Mouse (Mus musculus) thymus, postnatal 4 days (tissue): ENCODE results near the gene Sfxn5.

Experiments used
- DNase-seq: peaks from one replicate; pipeline ENCODE4 v3.0.0; 2021

Gene Sfxn5

DNA sequence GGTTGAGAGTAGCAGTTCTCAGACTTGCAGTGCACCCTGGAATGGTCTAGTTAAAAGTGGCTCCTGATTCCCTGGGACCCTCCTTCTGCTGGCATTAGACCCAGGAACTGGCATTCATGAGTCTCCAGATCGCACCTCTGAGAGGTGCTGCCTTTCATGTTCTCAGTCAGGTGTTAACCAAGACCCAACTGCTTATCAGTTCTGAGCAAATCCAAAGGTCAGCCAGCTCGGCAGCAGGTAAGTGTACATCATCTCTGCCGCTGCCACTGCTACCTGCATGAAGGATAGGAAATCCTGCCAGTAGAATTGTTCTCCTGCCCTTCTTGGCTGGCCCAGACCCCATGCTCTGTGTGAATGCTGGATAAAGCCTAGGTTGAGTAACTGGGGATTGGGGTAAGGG lies 102.5 kb downstream of the Sfxn5 start:
- DNase-seq = no peak

DNA sequence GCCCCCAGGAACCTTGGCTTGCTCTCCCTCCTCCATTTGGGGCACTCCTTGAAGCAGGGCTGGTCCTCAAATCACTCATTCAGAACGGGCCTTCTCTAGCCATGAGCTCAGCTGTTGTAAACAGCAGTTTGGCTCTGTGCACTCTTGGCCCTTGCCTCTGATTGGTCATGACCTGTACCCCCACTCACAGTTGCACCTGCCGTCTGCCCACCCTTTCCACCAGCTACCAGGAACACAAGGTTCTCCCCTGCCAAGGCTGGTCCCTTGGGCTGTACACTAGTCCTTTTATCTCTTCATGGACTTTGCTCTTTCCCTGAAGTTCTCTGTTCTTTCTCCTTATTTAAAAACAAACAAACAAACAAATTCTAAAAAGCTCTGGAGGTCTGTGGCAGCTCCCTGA lies 105.7 kb downstream of the Sfxn5 start:
- DNase-seq = no peak

DNA sequence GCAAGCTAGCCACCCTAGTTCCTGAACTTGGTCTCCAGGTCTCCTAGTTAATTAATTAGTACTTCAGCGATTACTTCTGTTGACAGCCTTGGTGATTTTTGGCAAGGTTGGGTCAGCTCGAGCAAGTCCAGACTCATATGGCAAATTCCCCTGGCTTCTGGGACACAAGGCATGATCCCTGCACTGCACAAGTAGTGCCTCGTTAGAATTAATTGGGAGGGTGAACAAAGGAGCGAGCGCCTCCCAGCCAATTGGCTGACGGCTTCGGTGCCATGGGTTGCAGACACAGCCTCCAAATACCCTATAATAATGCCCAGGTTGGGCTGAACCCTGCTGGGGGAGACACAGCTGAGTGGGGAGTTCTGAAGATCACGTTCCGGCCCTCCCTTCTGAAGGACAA lies 106.7 kb downstream of the Sfxn5 start:
- no peak for DNase-seq

DNA sequence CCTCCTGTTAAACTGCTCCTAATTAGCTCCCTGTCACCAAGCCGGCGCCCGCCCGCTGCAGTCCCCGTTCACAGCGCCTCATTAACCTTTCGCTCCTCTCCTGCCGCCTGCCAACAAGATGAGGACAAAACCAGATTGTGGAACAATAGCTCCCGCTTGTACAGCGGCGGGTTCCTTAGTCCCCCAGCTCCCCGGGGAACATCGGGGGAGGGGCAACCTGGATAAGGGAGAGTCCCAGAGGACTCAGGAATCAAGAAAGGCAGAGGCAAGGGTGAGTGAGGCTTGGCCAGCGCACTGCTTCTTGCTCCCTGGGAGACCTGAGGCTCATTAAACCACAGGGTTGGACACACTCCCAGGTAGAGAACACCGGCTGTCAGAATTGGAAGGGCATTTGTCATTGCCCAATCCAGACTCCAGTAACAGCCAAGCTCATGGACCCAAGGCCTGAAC lies 108.8 kb downstream of the Sfxn5 start:
- DNase-seq = no peak

DNA sequence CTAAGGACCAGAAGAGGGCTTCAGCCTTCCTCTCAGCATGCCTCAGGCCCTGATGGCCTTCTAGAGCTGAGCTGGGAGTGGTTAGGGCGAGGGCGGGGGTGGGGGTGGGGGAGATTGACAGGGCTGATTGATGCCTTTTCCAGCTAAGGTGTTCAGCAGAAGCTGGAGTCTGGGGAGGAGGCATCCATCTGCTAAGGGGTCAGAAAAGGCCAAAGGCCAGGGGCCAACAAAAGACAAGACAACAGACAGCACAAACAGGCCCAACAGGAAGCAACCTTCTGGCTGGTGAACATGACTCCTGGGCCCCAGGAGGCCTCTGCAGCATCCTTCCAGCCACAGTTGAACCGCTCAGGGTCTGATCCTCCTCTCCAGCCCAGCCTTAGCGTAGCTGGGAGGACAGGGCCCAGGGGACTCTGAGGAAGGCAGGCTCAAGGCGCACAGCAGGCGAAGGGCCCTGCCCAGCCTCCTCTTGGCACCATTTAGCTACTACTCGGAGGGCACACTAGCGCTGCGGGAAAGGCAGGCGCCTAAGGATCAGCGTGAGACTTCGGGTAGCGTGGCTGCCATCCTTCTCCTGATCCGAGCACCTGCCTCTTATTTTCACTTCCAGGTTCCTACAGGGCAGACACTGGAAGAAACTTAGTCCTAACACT lies 109.6 kb downstream of the Sfxn5 start:
- no peak for DNase-seq

DNA sequence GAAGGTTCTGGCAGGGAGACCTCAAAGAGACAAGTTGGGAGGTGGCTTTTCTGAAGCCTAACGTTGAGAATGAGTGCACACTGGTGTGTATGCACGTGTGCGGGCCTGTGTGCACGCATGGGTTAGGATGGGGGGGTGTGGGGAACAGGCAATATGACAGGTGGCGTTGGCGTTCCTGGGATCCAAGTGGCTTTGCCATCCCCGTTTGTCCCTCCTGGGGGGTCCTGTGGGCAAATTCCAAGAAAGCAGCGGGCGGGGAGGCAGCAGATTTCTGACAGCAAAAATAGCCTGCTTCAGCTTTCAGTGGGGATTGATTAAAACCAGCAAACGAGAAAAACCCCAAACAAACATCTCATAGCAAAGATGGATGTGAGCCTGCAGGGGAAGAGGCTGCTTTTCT lies 110.7 kb downstream of the Sfxn5 start:
- DNase-seq = no peak

DNA sequence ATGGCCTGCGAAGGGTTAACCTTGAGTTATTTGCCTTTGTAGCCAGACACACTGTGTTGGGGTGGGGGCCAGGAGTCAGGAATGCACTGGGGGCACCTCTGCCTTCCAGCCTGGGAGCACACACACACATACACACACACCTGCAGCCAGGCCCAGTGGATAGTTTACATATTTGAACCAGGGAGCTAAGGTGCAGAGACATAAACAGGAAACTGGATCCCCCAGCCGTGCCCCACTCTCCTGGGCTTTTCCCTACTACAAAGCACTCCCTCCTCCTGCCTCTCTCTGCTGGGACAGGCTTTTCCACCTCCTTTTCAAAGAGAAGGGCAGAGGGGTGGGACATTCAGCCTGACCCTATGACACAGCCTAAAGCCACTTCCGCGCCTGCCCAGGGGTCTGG lies 112.3 kb downstream of the Sfxn5 start:
- DNase-seq = no peak

DNA sequence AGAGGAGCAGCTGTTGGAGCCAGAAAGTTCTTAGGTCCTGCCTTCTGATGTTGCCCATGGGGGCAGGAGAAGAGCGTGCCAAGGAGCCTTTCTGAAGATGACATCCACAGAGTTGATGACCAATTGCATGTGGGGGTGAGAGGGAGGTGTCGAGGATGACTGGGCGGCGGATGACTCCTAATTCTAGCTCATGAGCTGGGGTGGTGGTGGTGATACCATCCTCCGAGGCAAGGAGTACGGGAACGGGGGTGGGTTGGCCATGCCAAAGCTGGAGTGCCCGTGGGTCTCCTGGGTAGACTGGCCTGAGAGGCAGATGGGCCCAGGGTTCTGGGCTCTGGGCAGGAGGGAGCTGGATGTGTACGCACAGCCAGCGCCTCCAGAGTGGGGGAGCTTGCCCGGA lies 113.5 kb downstream of the Sfxn5 start:
- DNase-seq = no peak

DNA sequence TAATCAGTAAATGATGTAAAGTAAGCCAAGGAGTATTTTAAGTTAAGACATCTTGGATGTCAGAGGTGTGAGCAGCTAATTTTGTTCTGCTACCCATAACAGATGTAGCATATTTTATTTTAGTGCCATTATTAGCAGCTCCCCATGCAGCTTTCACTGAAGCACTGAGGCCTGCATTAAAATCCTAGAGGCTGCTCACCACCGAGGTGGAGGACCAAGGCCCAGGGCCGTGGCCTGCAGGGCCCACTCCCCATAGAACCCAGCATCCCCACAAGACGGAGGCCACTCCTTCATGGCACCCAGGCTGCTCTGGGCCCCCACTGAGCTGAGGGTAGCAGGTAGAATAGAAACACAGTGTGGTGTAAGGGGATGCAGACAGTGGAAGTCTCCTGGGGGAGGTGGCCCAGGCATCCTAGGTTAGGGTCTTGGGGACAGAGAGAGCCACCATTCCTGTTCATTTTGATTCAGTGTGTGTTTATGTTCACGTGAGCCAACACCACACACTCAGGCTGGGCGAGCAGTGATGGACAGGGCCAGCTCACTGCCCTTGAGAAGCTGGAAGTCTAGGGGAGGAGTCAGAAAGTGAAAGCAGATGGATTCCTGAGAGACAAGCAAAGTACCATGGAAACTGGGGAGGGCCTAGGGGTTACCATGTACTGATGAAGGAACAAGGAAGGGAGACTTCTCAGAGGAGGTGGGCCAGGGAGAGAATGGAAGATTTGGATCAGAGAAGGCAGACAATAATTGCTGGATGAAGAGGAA lies 114.4 kb downstream of the Sfxn5 start:
- DNase-seq = no peak

DNA sequence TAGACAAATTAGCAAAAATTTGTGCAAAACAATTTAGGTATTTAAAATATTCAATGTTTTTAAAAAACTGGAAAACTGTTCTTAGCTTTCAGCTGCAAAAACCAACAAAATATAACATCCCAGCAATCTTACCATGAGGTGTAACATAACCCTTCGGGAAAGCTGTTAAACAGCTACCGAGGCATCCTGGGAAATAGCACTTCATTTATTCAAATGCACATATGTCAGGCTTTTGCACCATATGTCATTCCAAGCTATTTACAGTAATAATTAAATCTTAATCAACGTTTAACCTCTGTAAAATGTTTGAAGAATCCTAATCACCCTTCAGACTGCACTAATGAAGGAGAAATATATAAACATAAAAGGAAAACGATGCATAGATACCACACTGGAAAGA lies 115.0 kb downstream of the Sfxn5 start:
- DNase-seq = no peak

DNA sequence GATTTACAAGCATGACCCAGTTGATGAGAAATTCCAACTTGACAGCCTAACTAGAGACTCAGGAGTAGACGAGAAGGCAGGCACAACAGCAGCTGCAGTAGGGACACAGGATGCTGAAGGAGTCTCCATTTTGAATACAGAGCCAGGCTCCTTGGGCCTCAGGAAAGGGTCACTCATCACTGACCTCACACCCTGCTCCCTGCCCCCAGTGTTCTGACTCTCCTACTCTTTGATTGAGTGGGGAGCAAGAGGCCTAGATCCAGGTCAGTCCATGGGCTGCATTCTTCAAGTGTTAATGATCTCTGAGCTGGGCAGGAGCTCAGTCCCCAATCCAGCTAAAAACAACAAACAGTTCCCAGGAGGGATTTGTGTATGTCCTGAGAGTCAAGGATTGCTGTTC lies 122.5 kb downstream of the Sfxn5 start:
- no peak for DNase-seq

DNA sequence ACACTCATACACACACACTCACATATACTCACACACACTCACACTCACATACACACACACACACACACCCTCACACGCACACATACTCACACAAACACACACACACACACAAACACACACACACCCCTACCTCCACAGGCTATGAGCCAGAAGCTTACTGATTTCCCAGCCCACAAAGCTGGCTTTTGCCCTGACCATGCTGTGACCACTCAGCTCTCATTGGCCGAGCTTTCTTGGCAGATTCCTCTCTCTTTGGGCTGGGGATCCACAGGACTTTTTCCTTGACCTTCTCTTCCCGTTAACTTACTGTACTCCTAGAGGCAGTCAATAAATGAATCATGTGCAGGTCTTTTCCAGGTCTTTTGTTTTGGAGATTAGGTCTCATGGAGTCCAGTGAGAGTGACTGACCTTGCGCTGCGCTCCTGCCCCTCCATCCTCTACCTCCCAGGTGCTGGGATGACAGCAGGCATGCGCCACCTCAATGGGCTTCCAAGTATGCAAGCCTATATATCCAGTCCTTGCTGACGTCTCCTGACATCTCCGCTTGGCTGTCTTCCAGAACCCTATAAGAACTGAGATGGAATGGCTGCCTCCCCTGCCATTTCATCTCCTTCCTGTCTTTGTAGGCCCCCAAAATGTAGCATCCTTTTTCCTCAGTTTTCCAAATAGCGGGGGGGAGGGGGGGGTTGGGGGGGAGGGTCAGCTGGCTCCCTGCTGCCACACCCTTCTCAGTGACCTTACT lies 123.8 kb downstream of the Sfxn5 start:
- DNase-seq = no peak

DNA sequence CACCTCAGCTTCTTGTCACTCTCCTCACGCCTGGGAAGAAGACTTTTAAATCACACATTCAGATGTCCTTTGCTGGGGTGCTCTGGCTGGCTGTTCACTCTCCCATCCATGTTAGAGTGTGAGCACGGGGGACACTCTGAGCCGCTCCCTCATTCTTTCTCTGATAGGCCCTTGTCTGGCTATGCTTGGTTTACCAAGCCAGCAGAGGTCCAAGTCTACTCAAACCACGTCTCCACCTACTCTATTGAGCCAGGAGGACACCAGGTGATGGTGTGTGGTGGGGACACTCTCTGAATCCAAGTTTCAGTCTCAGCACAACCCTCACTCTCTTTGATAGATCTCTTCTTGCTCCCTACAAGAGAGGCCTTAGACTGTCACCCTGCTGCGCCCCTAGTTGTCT lies 125.9 kb downstream of the Sfxn5 start:
- DNase-seq = no peak

DNA sequence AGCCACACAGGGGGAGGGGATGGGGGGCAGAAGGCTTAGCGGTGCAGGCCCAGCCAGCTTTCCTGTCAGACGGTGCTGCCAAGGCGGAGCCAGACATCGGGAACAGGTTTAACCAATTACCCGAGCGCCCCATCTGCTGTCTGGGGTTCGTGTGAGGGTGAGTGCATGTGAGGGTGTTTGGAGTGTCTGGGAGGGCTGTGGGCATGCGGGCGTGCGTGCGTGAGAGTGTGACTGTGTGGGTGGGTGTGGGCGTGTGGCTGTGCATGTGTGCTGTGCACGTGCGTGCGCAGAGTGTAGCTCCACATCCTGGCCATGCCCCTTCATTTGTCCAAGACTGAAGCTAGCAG lies 126.3 kb downstream of the Sfxn5 start:
- DNase-seq = no peak

DNA sequence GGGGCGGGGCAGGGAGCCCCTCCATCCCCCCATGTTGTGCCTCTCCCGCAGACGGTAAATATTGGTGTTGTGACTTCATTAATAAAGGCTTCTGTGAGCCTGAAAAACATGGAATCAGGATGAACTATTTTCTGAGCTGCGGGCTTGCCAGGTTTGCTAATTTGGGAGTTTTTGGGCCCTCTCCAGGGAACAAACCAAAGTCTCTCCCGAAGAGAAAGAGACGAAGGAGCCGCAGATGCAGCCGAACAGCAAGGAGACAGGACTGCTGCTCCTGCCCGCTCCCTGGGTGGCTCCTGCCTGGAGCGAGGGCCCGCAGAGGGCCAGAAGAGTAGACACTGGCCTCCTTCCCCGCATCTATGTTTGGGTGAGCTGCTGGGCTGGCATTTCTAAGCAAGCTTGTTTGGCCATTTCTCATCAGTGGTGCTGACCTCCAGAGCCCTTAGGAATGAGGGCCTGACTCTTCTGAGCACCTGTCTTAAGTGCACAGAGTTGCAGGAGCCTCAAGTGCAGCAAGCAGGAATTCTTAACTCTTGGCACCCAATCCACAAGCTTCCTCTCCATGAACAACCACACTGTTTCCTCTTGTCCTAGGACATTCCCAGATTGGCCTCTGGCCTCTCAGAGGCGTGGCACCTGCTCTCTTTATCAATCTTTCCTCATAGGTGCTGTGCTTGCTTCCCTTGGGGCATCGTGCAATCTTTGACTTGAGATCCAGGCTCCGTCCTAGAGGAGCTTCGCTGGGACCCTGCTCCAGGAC lies 126.9 kb downstream of the Sfxn5 start:
- DNase-seq = no peak

DNA sequence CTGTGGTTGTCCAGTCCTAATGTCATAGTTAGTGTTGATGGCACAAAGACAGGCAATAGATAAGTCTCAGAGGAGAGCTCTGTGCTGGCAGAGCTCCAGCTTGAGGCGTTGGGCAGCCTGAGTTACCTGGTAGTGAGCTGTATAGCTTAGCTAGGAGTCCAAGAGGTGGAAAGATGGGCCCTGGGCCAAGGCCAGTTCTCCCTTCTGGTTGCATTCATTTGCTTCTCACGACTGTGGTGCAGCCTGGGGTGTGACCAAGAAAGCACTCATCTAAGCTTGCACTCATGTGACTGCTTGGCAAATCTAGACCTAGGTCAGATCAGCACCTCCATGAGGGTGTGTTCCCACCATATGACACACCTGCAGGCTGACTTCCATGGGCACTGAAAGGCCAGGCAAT lies 135.3 kb downstream of the Sfxn5 start:
- DNase-seq = no peak

DNA sequence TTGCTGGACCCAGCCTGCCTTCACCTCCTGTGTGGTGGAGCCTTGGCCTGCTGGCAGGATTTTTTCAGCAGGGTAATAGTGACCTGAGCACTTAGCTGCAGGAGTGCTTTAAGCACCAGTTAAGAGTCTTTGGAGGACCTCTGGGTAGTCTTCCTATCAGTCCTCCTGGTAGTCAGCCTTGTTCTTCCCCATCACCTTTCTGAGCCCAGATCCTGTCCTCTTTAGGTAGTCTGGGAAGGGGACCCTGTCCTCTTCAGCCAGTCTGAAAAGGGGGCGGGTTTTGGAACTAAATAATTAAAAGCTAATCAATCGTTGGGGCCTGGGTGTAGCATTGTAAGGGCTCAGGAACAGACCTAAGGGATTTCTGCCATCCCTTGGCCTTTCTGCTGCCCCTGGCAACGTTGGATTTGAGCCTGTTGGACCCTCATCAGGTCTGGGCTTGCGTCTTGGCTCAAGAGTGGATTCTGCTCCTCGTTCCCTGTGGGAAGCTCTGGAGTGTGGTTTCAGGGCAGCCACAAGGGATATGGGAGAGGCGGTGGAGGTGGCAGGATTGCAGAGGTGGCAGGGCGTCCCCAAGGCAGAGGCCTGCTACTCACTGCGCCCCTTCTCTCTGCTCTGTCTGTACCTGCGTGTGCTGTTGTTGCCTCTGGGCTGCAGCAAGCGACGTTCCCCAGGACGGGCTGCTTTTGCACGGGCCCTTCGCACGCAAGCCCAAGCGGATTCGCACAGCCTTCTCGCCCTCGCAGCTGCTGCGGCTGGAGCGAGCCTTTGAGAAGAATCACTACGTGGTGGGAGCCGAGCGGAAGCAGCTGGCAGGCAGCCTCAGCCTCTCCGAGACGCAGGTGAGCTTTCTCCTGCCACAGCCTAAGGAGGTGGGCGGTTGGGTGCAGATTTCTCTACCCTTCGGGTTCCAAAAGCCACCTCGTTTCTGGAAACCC lies 139.6 kb downstream of the Sfxn5 start:
- DNase-seq = peak; percentile 76

DNA sequence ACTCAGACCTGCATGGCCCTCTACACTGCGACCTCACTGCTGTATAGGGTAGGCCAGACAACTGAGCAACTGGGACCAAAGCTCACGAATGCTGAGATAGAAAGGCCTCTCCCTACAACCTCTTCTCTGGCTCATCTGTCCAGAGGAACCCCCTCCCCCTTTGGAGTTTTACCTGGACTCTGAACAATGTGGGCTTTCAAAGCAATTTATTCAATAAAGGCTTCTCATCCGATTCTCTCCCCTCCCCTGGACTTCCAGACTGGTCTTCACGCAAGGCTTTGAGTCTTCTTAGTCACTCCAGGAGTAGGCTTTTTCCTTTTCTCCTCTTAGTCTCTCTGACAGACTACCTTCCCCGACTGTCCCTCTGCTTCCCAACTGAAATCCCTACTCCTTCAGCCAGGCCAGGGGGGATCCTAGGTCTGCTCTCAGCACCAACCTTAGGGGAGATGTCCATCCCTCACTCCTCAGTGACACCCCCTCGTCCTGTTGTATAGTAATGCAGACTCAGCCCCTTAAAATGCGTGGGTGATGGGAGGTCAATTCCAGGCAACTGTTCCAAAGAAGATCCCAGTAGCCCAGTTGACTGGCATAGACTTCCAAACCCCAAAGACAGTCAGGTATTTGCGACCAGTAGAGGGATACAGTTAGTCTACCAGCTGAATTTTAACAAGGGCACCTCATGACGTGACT lies 141.3 kb downstream of the Sfxn5 start:
- no peak for DNase-seq

DNA sequence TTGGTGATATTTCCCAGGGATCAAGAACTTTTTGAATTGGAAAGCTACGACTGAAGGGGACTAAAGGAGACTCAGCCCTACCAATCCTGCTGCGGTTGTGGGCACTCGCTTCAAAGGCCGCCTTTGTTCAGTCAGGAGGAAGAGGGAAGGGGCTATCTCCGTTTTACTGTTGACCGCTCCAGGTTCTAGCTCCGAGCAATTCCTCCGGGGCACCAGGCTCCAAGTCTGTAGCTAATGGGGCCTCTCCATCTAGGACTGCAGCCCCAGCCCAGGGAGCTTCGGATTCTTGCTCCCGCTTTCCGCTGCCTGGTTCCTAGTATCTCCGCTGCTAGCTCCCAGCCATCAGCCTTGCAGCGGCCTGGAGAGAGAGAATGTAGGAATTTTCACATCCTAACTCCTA lies 142.6 kb downstream of the Sfxn5 start:
- DNase-seq = no peak

DNA sequence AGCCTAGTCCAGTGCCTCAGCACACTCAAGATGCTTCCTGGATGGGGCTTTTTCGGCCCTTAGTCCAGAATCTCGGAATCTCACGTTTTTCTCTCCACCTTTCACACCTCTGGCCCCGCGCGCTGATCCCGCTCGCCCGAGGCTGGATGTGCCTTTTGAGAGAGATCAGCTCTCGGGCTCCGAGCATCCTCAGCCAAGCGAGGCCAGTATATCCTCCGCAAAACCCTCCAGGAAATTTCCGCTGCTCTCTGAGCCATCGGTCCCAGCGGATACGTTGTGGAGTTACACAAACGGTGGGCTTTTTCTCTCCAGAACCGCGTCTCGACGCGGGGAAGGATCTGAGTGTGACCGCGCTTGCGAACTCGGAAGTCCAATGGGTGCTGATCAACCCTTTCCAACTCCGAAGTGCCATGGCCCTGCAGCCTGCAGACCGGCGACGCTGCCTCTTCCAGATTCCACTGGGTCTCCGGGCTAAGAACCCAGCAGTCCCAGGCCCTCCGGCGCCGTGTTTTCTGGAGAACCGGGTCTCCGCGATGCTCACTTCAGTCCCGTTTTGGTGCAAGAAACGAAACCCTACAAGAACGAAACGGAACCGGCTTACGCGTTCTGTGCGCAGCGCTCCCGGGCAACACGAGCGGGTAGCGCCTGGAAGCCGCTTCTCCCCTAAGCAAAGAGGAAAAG lies 143.2 kb downstream of the Sfxn5 start:
- DNase-seq = peak; percentile 20

DNA sequence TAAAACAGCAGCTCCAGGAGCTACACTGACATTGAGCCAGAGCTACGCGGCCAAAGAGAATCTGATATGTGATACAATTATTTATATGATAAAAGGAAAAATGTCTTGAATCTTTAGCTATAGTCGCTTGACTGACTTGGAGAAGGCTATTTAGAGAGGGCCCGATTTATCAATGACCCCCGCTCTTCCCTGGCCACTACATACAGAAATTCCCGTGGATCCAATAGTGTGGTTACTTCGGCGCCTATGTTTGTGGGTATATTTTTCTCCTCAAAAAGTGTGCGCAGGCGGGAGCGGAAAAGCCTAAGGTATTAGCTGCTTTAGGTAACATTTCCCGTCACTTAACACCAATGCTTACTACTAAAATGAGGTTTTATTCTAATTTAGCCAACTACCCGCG lies 143.9 kb downstream of the Sfxn5 start:
- DNase-seq = no peak
